Mouse (Mus musculus): ENCODE data around the gene Ctrb1. TPM values are rescaled to one million over a fixed set of nuclear protein-coding genes. Genes with fewer than 3 reads are reported as not detected.
"Not testable (repeated sequence)": the region's sequence is repeated elsewhere in the genome, so short reads cannot be mapped to it uniquely, and the experiment has no call there.

Ctrb1 gene
- polyA plus RNA-seq, 1 experiment from 2014 or later = 1.7 TPM

DNA sequence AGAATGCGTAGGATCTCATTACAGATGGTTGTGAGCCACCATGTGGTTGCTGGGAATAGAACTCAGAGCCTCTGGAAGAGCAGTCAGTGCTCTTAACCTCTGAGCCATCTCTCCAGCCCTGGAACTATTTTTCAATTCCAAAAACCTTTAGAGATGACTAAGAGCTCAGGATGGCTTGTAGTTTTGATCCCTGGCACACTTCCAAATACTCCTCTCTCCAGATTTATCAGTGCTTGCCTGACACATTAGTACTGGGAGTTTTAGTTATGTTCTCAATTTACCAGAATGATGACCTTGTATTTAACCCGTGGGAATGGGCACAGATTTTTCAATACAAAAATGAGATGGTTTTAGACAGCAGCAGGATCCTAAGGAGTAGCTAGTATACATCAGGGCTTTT, 24.1 kb downstream of the Ctrb1 start:
- WGBS = 97% methylated on average over 2 of the region's 2 CpGs
- Histone ChIP-seq H3K27me3 (no peaks in the 10 kb centered on the region), H3K4me2 (no peak overlapping the region), H3K36me3 (ENCODE audit: poor library complexity, severe bottlenecking) (peaks cover 50% of the 10 kb centered on the region), H3K4me1 (no peaks in the 10 kb centered on the region), H3K4me3 (no peak overlapping the region), H3K9me3 (replicated peaks) (no peaks in the 10 kb centered on the region), H3K27ac (no peak overlapping the region), H3K9ac (no peak overlapping the region)
- ATAC-seq = no peak

DNA sequence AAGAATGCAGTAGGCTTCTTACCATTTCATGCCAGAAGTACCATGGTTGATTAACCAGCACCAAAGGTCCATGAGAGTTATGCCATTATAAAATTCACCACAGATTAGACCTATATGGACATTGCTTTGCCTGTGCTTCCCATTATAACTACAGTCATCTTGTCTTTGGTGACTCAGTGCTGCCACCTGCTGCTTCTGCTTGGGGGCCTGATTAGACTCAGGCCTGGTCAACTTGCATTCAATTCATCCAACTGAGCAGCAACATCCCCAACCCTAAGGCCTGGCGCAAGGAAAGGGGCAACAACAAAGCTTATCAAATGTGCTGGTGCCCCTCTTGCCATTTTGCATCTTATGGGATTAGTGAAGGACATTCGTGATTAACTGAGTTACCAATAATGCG, 28.3 kb downstream of the Ctrb1 start:
- ATAC-seq = no peak
- H3K9ac ChIP-seq = no peak overlapping the region
- H3K27me3 ChIP-seq = no peaks in the 10 kb centered on the region
- no peak overlapping the region for H3K27ac ChIP-seq
- H3K4me1 ChIP-seq = peaks cover 3% of the 10 kb centered on the region; the same call in 1 of the 2 replicates
- H3K9me3 ChIP-seq (replicated peaks) = no peaks in the 10 kb centered on the region
- WGBS = 82% methylated on average over 3 of the region's 3 CpGs
- no peak overlapping the region for H3K4me2 ChIP-seq
- no peak overlapping the region for H3K4me3 ChIP-seq
- H3K36me3 ChIP-seq (ENCODE audit: poor library complexity, severe bottlenecking) = peaks cover 37% of the 10 kb centered on the region

DNA sequence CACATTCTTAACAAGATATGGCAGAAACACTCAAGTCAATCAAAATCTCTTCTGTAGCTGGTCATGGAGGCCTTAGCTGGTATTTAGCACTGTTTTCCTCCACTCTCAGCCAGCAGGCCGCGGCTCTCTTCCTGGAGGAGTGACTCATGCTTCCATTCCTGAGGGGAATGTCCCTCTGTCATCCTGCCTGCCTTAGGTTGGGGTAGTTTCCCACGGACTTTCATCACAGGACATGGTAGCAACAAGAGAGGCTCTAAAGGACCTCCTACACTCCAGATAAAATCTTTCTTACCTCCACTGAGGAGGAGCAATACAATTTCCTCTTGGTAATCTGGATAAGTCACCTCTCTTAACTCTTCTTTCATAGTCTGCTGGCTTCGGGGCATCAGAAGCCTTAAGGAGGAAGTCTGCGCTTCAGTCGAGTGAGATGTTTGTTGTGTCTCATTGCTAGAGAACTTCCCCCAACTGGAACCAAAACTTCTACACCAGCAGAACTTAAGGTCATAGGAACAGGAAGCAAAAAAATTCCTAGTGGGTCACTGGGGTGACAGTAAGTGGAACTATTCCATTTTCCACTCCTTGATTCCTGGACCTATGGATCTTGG, 31.9 kb downstream of the Ctrb1 start:
- 89% methylated on average over 6 of the region's 6 CpGs for WGBS
- H3K36me3 ChIP-seq (ENCODE audit: poor library complexity, severe bottlenecking) = peaks cover 28% of the 10 kb centered on the region
- H3K4me1 ChIP-seq = peaks cover 10% of the 10 kb centered on the region; the same call in 1 of the 2 replicates
- no peak overlapping the region for H3K9ac ChIP-seq
- H3K27ac ChIP-seq = no peak overlapping the region
- no peaks in the 10 kb centered on the region for H3K9me3 ChIP-seq (replicated peaks)
- ATAC-seq = no peak
- H3K27me3 ChIP-seq = no peaks in the 10 kb centered on the region
- H3K4me2 ChIP-seq = no peak overlapping the region
- H3K4me3 ChIP-seq = no peak overlapping the region

DNA sequence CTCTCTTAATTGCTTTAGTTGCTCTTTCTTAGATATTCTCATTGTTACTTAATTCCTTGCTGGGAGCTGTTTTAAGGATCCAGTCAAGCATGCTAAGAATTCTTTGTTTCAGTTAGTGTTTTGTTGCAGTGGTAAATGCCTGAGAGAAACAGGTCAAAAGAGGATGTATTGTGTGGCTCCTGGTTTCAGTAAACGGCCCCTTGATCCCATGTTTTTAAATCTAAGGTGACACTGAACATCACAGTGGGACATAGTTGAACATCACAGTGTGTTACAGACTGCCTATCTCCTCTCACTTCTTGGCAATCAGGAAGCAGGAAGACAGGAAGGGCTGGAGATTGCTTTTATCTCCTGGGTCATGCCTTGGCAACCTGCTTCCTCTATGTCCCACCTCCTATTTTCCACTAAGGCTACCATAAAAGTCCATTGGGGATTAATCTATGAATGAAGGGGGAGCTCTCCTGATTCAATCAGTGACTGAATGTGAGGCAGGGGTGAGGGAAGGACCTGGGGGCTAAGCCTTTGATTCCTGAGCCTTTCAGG, 33.4 kb downstream of the Ctrb1 start:
- Histone ChIP-seq H3K4me2 (no peak overlapping the region), H3K4me3 (no peak overlapping the region), H3K4me1 (peaks cover 10% of the 10 kb centered on the region; the same call in 1 of the 2 replicates), H3K9me3 (replicated peaks) (no peaks in the 10 kb centered on the region), H3K27me3 (no peaks in the 10 kb centered on the region), H3K36me3 (ENCODE audit: poor library complexity, severe bottlenecking) (peaks cover 32% of the 10 kb centered on the region), H3K27ac (no peak overlapping the region), H3K9ac (no peak overlapping the region)
- no peak for ATAC-seq
- WGBS = 11% methylated on average over 1 of the region's 1 CpGs

DNA sequence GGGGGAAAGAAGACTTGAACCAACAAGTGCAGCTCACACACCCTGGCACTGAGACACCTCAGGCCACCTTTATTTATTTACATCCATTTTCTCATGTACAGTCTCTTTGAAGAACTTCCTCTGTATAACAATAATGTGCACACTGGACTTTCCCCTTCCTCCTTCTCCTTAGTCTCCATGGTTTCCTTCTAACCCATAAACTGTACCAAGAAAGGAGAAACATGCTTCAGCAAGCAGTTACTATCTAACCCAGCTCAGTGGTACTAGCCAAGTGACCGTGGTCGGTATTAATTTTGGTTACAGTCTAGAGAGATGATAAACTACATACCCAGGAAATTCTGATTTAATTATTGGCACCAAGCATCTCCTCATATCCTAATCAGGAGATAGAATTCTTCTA, 37.3 kb downstream of the Ctrb1 start:
- Histone ChIP-seq H3K27ac (no peak overlapping the region), H3K27me3 (no peaks in the 10 kb centered on the region), H3K9me3 (replicated peaks) (no peaks in the 10 kb centered on the region), H3K4me1 (peaks cover 10% of the 10 kb centered on the region; the same call in 1 of the 2 replicates), H3K36me3 (ENCODE audit: poor library complexity, severe bottlenecking) (peaks cover 8% of the 10 kb centered on the region; the same call in 1 of the 2 replicates), H3K4me2 (no peak overlapping the region), H3K4me3 (no peak overlapping the region), H3K9ac (no peak overlapping the region)
- ATAC-seq = no peak
- WGBS = 100% methylated on average over 2 of the region's 2 CpGs

DNA sequence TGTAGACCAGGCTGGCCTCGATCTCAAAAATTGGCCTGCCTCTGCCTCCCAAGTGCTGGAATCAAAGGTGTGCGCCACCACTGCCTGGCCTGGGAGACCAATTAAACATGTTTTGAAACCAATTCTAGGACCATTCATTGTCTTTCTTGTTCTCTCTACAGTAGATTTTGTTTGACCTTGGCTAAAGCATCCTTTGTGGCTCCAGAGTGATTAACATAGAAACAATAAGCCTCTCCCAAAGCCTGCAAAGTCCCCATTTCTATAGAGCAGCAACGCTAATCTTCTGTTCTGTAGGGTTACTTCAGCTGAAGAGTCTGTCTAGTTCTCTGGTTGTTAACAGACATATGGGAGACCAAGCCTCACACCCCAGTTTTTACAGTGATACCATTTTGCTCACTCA, 40.2 kb downstream of the Ctrb1 start:
- Histone ChIP-seq H3K27ac (no peak overlapping the region), H3K4me2 (no peak overlapping the region), H3K36me3 (ENCODE audit: poor library complexity, severe bottlenecking) (peaks cover 7% of the 10 kb centered on the region; the same call in 1 of the 2 replicates), H3K4me3 (no peak overlapping the region), H3K9me3 (replicated peaks) (no peaks in the 10 kb centered on the region), H3K27me3 (no peaks in the 10 kb centered on the region), H3K4me1 (no peaks in the 10 kb centered on the region), H3K9ac (no peak overlapping the region)
- no peak for ATAC-seq
- 60% methylated on average over 3 of the region's 3 CpGs for WGBS

DNA sequence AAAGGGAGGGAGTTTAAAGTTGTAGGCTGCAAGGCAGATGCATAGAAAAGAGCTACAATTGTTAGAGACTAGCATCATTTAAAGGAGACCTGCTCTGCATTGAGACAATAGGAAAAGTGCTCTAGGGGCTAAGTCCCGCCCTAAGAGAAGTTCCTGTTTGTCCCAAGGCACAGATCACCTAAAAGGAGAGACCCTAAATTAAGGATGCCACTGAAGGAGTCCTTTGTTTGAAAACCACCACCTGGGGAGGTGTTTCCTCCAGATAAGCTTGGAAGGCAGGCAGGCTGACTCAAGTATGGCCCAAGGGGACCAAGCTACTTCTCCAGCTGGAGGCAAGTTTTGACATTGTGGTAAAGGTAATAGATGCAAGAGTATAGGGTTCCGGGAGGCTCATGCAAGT, 42.0 kb downstream of the Ctrb1 start:
- 65% methylated on average over 2 of the region's 2 CpGs for WGBS
- no peak for ATAC-seq
- H3K9me3 ChIP-seq (replicated peaks) = no peaks in the 10 kb centered on the region
- H3K4me2 ChIP-seq = no peak overlapping the region
- H3K9ac ChIP-seq = no peak overlapping the region
- H3K36me3 ChIP-seq (ENCODE audit: poor library complexity, severe bottlenecking) = peaks cover 2% of the 10 kb centered on the region; the same call in 1 of the 2 replicates
- peaks cover 7% of the 10 kb centered on the region for H3K4me1 ChIP-seq
- H3K27ac ChIP-seq = no peak overlapping the region
- H3K27me3 ChIP-seq = no peaks in the 10 kb centered on the region
- H3K4me3 ChIP-seq = no peak overlapping the region

DNA sequence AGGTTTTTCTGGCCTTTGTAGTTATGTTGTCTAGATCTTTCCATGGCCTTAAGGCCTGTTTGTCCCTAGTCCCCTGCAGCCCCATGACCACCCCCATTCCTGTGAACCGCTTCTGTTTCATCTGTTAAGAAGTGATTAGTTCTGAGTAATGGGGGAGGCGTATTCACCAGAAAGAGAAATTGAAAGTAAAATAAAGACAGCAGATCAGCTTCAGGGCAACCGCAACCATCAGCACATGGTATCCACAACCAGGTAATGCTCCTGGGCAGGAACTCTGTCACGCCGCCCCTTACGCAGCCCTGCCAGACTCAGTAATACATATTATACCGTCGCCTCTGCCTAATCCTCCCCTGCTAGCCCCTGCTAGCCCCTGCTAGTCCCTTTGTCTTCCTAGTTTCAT, 45.1 kb downstream of the Ctrb1 start:
- Histone ChIP-seq H3K36me3 (ENCODE audit: poor library complexity, severe bottlenecking) (no peaks in the 10 kb centered on the region), H3K4me2 (no peak overlapping the region), H3K4me3 (no peak overlapping the region), H3K27me3 (no peaks in the 10 kb centered on the region), H3K9ac (no peak overlapping the region), H3K4me1 (peaks cover 13% of the 10 kb centered on the region), H3K27ac (no peak overlapping the region), H3K9me3 (replicated peaks) (no peaks in the 10 kb centered on the region)
- WGBS = 94% methylated on average over 8 of the region's 8 CpGs
- ATAC-seq = no peak

DNA sequence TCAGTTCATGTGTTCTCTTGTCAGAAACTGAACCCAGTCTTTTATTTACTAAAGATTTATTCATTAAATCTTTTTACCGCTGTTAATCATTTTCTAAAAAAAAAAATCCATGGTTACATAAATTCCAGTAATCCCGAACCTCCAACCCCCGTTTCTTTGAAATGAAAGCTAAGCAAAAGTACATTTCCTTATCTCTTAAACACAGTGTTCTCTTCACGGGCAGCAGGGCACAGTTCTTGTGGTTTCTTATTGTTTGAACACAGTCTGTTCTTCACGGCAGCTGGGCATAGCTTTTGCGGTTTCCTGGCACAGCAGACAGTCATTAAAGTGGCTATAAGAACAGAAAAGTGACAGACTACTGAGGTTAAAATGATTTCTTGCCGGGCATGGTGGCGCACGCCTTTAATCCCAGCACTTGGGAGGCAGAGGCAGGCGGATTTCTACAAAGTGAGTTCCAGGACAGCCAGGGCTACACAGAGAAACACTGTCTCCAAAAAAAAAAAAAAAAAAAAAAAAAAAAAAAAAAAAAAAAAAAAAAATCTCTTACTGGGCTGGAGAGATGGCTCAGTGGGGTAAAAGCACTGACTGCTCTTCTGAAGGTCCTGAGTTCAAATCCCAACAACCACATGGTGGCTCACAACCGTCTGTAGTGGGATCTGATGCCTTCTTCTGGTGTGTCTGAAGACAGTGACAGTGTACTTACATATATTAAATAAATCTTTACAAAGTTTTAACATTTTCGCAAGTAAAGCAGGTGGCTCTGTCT, 46.3 kb downstream of the Ctrb1 start:
- peaks cover 13% of the 10 kb centered on the region for H3K4me1 ChIP-seq
- peak overlapping the region; percentile 82 for H3K9ac ChIP-seq
- not testable (repeated sequence) for H3K36me3 ChIP-seq (ENCODE audit: poor library complexity, severe bottlenecking); H3K9me3 ChIP-seq (replicated peaks); H3K27me3 ChIP-seq; ATAC-seq
- H3K4me3 ChIP-seq = peak overlapping the region; percentile 68
- WGBS = 67% methylated on average over 12 of the region's 12 CpGs
- H3K27ac ChIP-seq = peak overlapping the region; percentile 92
- H3K4me2 ChIP-seq = peak overlapping the region; percentile 65

DNA sequence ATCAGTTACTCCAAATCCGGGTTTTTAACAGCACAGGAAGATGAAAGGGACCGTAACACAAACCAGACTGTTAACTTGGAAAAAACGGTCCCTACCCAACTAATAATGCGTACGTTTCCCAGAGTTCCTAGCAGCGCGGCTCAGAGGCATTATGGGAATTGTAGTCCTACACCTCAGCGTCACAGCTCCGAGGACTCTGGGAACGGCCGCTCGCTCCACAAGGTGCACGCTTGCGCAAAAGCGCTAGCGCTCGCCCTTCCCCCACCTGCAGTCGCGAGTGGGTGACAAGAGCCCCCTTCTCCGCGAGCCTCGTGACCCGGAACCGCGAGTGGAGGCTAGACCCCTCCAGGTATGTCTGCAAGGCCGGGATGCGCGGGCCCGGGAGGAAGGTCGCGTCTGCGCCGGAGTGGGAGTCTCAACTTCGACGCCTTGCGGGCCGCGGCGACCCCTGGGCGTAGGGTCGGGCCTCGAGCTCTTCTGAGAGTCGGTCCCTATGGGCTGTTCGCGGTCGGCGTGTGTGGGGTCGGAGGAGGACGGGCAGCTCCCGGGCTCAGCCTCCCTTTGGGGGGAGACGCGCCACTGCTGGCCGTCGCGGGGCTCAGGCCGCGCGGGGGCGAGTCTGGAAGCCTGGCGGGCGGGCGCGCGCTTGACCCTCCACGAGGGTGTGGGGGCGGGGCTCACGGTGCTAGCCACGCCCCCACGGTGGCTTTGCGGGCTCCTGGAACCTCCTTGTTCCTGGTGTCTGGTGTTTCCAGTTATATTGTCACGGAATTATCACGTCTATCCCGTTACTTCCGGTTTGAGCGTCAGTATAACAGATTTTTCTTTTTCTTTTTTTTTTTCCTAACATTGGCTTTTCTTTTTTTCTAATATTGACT, 47.3 kb downstream of the Ctrb1 start, which contains the start of gene Zfp1:
Zfp1 (plus strand) TSS at position 138 of the 878 bp plus-strand sequence.
- Histone ChIP-seq H3K36me3 (ENCODE audit: poor library complexity, severe bottlenecking) (no peaks in the 10 kb centered on the region), H3K4me3 (peak within 1 kb of the TSS; percentile 68), H3K9me3 (replicated peaks) (no peaks in the 10 kb centered on the region), H3K27me3 (no peaks in the 10 kb centered on the region), H3K9ac (peak within 1 kb of the TSS; percentile 82), H3K4me1 (peaks cover 13% of the 10 kb centered on the region), H3K4me2 (peak within 1 kb of the TSS; percentile 65), H3K27ac (peak within 1 kb of the TSS; percentile 92)
- 1% methylated on average over 75 of the region's 75 CpGs for WGBS
- ATAC-seq = peak; percentile 99

DNA sequence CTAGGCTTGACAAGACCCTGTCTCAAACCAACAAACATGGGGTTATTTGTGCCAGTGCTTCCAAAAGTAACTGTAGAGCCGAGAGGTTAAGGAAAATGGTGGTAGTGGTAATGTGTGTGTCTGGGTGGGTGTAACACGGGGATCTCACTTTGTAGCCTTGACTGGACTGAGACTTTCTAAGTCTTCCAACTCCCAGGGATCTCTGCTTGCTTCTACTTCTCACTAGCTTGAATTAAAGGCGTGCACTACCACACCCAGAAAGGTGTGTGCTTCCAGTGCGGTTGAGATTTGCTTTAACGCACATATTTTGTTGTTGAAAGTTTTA, 47.9 kb downstream of the Ctrb1 start:
- WGBS = 13% methylated on average over 5 of the region's 5 CpGs
- H3K4me3 ChIP-seq = peak overlapping the region; percentile 68
- no peak overlapping the region for H3K27ac ChIP-seq
- H3K36me3 ChIP-seq (ENCODE audit: poor library complexity, severe bottlenecking) = no peaks in the 10 kb centered on the region
- peak overlapping the region; percentile 65 for H3K4me2 ChIP-seq
- H3K4me1 ChIP-seq = peaks cover 13% of the 10 kb centered on the region
- no peaks in the 10 kb centered on the region for H3K27me3 ChIP-seq
- peak overlapping the region; percentile 82 for H3K9ac ChIP-seq
- peak; percentile 42 for ATAC-seq
- no peaks in the 10 kb centered on the region for H3K9me3 ChIP-seq (replicated peaks)

DNA sequence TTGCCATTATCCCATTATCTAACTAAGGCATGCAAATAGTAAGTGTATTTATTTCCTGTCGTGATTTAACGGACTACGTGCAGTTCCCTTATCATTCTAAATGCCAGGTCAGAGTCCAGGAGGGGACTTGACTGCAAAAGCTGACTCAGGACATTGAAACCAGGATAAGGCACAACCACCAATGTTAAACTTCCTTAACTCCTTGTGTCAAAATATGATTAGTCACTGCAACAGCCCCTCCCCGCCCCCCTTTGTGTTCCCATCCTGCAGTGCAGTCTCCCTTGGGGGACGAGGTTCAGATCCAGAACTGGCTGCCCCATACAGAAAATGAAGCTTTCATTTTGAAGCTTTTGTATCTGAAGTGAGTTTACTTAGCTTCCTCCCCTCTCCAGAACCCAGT, 48.3 kb downstream of the Ctrb1 start:
- Histone ChIP-seq H3K4me1 (peaks cover 13% of the 10 kb centered on the region), H3K4me3 (peak overlapping the region; percentile 68), H3K4me2 (peak overlapping the region; percentile 65), H3K9me3 (replicated peaks) (no peaks in the 10 kb centered on the region), H3K36me3 (ENCODE audit: poor library complexity, severe bottlenecking) (no peaks in the 10 kb centered on the region), H3K27ac (no peak overlapping the region), H3K27me3 (no peaks in the 10 kb centered on the region), H3K9ac (peak overlapping the region; percentile 82)
- 63% methylated on average over 5 of the region's 5 CpGs for WGBS
- ATAC-seq = no peak

All from forebrain, embryonic 13.5 days (tissue).